Mouse (Mus musculus): ENCODE measurements at regions not wholly inside any gene's neighbourhood (a gene's known extent, or its start where the extent isn't known, plus 50 kb on each side); places are given as distances from the start of the nearest gene placed in this dataset.

- no peak for TF ChIP-seq USF2 (IDR thresholded peaks at IDR 0.05; ENCODE audit: borderline replicate concordance in 1 of 2, insufficient read depth in 1 of 2, low read depth in 1 of 2, low read length in 2 of 2)
- TF ChIP-seq EP300 (IDR thresholded peaks at IDR 0.05; ENCODE audit: low read depth in 1 of 2, low read length in 2 of 2), result no peak
- no peak for TF ChIP-seq GATA1 (IDR thresholded peaks at IDR 0.05; ENCODE audit: low read depth, low read length)
- no peak for TF ChIP-seq CTCF (IDR thresholded peaks at IDR 0.05 in 2 of 3, conservative IDR thresholded peaks at IDR 0.05 in 1 of 3; ENCODE audit: control insufficient read depth in 1 of 3, insufficient read depth in 1 of 3, low read depth in 2 of 3, low read length in 3 of 3, poor library complexity in 1 of 3, severe bottlenecking in 1 of 3)
- TF ChIP-seq POLR2A (IDR thresholded peaks at IDR 0.05; ENCODE audit: control insufficient read depth in 1 of 2, insufficient read depth in 1 of 2, low read depth in 1 of 2, low read length in 2 of 2, poor library complexity in 1 of 2), result no peak
- no peak for TF ChIP-seq UBTF (IDR thresholded peaks at IDR 0.05; ENCODE audit: borderline replicate concordance, insufficient read depth, low read depth, low read length)
- no peak for TF ChIP-seq SIN3A (IDR thresholded peaks at IDR 0.05; ENCODE audit: low read length)
Measured at GRCm38 (mm10) chr2:149641207-149641606, 187.8 kb upstream of the Syndig1 start.

Measured in MEL (cell line).